Mouse (Mus musculus): ENCODE measurements around the gene Dph2. TPM values are rescaled to one million over a fixed set of nuclear protein-coding genes. Genes with fewer than 3 reads are reported as not detected.

Dph2 gene
- polyA plus RNA-seq, 1 experiment from 2014 or later = 15.8 TPM

DNA sequence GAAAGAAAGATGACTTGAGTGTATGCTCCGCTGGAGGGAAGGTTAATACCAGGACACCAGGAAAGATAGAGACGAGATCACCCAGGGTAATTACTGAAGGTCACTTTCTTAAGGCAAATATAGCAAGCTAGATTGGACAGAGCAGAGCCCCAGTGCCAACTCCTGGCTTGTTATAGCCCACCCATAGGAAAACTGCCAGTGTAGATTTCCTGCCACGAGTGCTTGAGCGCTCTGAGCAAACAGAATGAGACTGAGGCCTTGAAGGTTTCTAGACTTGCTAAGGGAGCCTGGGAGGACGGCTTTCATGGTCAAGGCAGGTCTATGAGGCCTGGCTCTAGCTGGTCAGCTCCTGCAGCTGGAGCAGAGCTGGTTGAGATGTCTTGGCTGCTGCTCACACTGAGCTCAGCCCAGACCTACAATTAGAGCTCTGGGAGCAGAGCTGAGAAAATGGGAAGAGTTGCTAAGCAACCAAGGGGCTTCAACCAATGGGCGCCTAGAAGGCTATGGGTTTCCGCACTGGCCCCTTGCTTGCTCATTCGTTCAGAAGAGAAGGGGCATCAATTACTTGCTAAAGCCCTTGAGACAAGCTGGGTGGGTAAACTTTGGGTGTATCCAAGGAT, 17.1 kb upstream of the Dph2 start:
- no peaks in the 10 kb centered on the region for H3K9me3 ChIP-seq (replicated peaks)
- H3K9ac ChIP-seq = no peak overlapping the region
- no peak for ATAC-seq
- H3K36me3 ChIP-seq = peaks cover 84% of the 10 kb centered on the region
- no peaks in the 10 kb centered on the region for H3K27me3 ChIP-seq (replicated peaks)
- H3K27ac ChIP-seq = no peak overlapping the region
- H3K4me2 ChIP-seq = no peak overlapping the region
- peaks cover 43% of the 10 kb centered on the region for H3K4me1 ChIP-seq
- 82% methylated on average over 8 of the region's 8 CpGs for WGBS (ENCODE audit: insufficient replicate concordance)
- H3K4me3 ChIP-seq = no peak overlapping the region

DNA sequence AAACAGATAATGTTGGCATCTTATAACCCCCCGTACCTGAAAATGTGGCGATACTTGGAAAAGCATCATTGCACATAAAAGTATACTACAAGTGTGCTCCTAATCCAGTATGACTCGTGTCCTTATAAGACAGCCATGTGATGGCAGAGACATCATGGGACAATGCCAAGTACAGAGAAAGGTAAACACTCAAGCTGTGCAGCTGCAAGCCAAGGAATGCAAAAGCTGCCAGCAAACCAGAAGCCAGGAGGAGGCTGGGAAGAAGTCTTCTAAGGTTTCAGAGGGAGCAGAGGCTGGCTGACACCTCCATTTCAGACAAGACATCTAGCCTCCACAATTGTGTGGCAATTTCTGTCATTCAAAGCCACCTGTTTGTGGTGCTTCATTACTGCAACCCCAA, 14.4 kb upstream of the Dph2 start:
- peaks cover 96% of the 10 kb centered on the region for H3K36me3 ChIP-seq
- no peak overlapping the region for H3K4me3 ChIP-seq
- ATAC-seq = no peak
- no peaks in the 10 kb centered on the region for H3K9me3 ChIP-seq (replicated peaks)
- peaks cover 18% of the 10 kb centered on the region for H3K4me1 ChIP-seq
- H3K4me2 ChIP-seq = no peak overlapping the region
- no peaks in the 10 kb centered on the region for H3K27me3 ChIP-seq (replicated peaks)
- H3K9ac ChIP-seq = no peak overlapping the region
- 85% methylated on average over 3 of the region's 3 CpGs for WGBS (ENCODE audit: insufficient replicate concordance)
- H3K27ac ChIP-seq = no peak overlapping the region

DNA sequence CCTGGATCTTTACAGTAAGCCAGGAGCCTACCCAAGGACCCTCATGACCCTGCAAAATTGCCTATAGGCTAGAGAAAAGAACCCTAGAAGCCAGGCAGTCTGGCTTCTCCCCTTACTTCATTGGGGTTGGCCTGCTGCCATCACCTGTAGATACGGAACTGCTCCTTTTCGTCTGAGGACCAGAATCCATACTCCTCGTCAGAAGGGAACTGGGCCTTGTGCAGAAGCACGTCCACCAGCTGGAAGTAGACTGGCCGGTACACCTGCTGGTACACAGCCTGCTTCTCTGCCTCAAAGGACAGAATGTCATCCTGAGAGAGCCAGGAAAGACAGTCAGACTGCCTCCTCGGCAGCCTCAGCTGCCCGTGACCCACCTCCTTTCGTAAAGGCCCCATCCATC, 12.9 kb upstream of the Dph2 start:
- 86% methylated on average over 8 of the region's 8 CpGs for WGBS (ENCODE audit: insufficient replicate concordance)
- Histone ChIP-seq H3K27me3 (replicated peaks) (no peaks in the 10 kb centered on the region), H3K4me2 (no peak overlapping the region), H3K36me3 (peaks cover 96% of the 10 kb centered on the region), H3K9me3 (replicated peaks) (no peaks in the 10 kb centered on the region), H3K27ac (no peak overlapping the region), H3K9ac (no peak overlapping the region), H3K4me3 (no peak overlapping the region), H3K4me1 (peaks cover 9% of the 10 kb centered on the region)
- no peak for ATAC-seq

DNA sequence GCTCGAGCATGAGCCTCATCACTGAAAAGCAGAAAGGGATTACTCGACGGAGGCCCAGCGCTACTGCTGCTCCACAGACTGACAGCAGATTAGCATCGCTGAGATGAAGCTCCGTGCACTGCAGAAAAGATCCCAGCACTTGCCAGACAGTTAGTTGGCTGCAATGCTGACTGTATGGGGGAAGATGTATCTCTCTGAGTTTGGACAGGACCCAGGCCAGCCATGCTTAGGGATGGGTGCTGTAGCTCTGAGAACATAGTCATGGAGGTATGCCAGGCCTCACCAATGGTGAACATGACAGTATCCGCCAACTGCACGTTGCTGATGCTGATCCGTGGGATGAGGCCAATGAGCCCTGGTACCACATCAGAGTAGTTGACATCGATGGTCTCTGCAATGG, 12.3 kb upstream of the Dph2 start:
- Histone ChIP-seq H3K4me2 (no peak overlapping the region), H3K36me3 (peaks cover 96% of the 10 kb centered on the region), H3K9me3 (replicated peaks) (no peaks in the 10 kb centered on the region), H3K27me3 (replicated peaks) (no peaks in the 10 kb centered on the region), H3K27ac (no peak overlapping the region), H3K4me3 (no peak overlapping the region), H3K4me1 (peaks cover 4% of the 10 kb centered on the region), H3K9ac (no peak overlapping the region)
- whole genome bisulfite sequencing (ENCODE audit: insufficient replicate concordance) = 91% methylated on average over 10 of the region's 10 CpGs
- no peak for ATAC-seq

DNA sequence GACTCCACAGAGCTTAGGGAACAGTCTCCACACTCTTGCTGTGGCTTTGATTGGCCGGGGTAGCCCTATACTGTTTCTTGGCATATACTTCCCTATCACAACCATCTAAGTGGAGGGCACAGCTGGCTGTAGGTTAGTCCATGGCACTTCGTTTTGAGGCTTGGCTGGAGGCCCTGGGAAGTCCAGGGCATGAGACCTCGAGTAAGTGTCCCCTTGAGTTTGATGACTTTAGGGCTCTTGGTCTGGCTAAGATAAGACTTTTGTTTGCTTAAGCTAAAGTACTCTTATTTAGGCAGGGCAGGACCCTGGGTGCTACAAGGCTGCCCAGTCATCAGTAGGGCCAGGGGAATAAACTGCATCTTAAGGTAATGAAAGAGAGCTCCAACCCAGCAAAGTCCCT, 6.3 kb upstream of the Dph2 start:
- Histone ChIP-seq H3K36me3 (peaks cover 94% of the 10 kb centered on the region), H3K9me3 (replicated peaks) (no peaks in the 10 kb centered on the region), H3K27me3 (replicated peaks) (no peaks in the 10 kb centered on the region), H3K9ac (no peak overlapping the region), H3K4me2 (no peak overlapping the region), H3K4me1 (no peaks in the 10 kb centered on the region), H3K27ac (no peak overlapping the region), H3K4me3 (no peak overlapping the region)
- WGBS (ENCODE audit: insufficient replicate concordance) = 68% methylated on average over 3 of the region's 3 CpGs
- no peak for ATAC-seq

DNA sequence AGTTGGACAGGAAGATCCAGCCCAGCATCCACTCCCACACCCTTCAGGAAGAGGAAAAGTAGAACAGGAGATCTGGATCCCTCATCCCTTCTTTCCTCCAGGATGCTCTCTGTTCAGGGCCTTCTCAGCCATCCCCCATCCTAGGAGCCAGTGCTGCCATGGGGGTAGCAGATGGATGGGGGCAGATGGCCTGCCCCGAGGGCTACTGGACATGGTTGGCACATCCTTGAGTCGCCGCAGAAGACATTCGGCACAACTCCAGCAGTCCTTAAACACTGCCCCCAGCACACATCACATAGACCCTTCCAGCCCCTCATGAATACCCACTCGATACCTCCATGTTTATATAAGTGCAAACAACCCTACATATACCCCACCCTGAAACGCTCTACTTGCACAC, 4.2 kb upstream of the Dph2 start:
- no peaks in the 10 kb centered on the region for H3K9me3 ChIP-seq (replicated peaks)
- H3K27ac ChIP-seq = no peak overlapping the region
- H3K4me1 ChIP-seq = peaks cover 11% of the 10 kb centered on the region
- no peaks in the 10 kb centered on the region for H3K27me3 ChIP-seq (replicated peaks)
- peaks cover 73% of the 10 kb centered on the region for H3K36me3 ChIP-seq
- no peak overlapping the region for H3K4me2 ChIP-seq
- no peak overlapping the region for H3K4me3 ChIP-seq
- no peak overlapping the region for H3K9ac ChIP-seq
- 91% methylated on average over 6 of the region's 6 CpGs for WGBS (ENCODE audit: insufficient replicate concordance)
- no peak for ATAC-seq

DNA sequence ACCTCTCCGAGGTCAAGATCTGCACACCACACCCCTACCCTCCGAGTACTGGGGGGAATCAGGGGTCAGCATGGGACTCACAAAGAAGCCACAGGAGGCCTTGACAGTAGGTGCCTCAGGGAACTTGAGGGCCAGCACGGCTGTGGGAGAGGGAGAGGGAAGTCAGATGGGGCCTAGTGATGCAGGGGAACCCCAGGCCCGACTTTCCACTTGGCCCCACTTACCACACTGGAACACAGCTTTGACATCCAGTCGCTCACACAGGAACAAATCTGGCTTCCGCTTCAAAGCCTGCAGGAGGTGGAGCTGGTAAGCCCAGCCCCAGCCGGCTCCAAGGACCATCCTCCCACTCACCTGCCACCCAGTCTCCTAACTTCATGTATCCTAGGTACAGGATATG, 3.5 kb upstream of the Dph2 start:
- H3K9ac ChIP-seq = no peak overlapping the region
- no peaks in the 10 kb centered on the region for H3K9me3 ChIP-seq (replicated peaks)
- no peak for ATAC-seq
- H3K36me3 ChIP-seq = peaks cover 72% of the 10 kb centered on the region
- no peak overlapping the region; the same call in 1 of the 2 replicates for H3K27ac ChIP-seq
- H3K4me1 ChIP-seq = peaks cover 18% of the 10 kb centered on the region
- no peaks in the 10 kb centered on the region for H3K27me3 ChIP-seq (replicated peaks)
- WGBS (ENCODE audit: insufficient replicate concordance) = 77% methylated on average over 7 of the region's 7 CpGs
- no peak overlapping the region for H3K4me3 ChIP-seq
- H3K4me2 ChIP-seq = no peak overlapping the region

DNA sequence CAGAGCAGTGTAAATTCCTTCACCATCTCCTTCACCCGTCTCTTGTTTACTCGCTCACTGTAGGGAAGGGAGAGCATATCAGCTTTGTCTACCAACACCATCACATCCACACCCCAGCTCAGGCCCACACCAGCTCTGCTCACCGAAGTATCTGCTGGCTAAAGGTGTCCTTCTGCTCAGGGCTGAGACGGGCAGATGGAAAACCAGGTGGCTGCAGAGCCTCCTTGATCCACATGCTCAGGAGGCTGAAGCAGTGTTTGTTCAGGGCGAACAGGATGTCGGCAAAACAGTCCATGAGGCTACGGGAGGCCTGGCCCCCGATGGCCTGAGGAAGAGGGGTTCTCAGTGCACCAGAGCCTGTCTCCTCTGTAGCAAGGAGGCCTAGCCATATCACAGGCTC, 2.8 kb upstream of the Dph2 start:
- ATAC-seq = no peak
- H3K27me3 ChIP-seq (replicated peaks) = no peaks in the 10 kb centered on the region
- no peak overlapping the region for H3K4me2 ChIP-seq
- peaks cover 24% of the 10 kb centered on the region for H3K4me1 ChIP-seq
- H3K27ac ChIP-seq = no peak overlapping the region
- no peak overlapping the region for H3K4me3 ChIP-seq
- H3K36me3 ChIP-seq = peaks cover 72% of the 10 kb centered on the region
- H3K9me3 ChIP-seq (replicated peaks) = no peaks in the 10 kb centered on the region
- no peak overlapping the region for H3K9ac ChIP-seq
- WGBS (ENCODE audit: insufficient replicate concordance) = 81% methylated on average over 8 of the region's 8 CpGs

DNA sequence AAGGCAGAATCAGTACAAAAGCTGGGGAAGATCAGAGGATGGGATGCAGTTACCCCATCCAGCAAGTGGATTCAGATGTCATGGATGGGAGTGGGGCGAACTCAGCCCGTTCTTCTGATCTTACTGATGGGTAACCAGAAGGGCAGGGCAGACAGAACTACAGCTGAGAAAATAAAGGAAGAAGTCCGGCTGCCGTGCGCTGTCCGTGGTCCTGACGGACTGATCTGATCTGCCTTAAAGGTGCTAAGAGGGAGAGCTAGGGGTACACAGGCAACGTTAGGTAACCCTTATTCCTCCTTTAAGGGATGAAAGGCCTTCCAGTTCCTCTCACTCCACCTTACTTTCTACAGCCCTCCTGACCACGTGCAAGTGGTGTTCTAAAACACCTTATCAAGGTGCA, 1.5 kb upstream of the Dph2 start:
- Histone ChIP-seq H3K9ac (no peak overlapping the region), H3K9me3 (replicated peaks) (no peaks in the 10 kb centered on the region), H3K36me3 (peaks cover 70% of the 10 kb centered on the region), H3K4me2 (no peak overlapping the region), H3K27me3 (replicated peaks) (no peaks in the 10 kb centered on the region), H3K27ac (no peak overlapping the region), H3K4me3 (no peak overlapping the region), H3K4me1 (peaks cover 24% of the 10 kb centered on the region)
- ATAC-seq = no peak
- whole genome bisulfite sequencing (ENCODE audit: insufficient replicate concordance) = 35% methylated on average over 9 of the region's 9 CpGs

DNA sequence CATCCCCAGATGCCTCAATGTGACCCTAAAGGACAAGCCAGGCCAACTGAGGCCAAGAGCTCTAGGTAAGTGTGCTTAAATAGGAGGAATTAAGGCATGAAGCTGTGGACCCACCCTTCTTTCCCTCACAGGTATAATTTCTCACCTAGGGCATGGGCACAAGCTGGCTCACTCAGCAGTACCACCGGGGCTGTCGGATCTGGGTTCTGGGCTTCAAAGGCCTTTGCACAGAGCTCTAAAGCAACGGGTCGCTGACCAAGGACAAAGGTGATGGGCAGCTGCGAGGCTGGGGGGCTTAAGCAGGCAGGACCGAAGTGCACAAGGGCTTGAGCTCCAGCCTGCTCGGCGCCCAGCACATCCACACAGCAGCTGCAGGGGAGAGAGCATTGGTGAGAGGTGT, 1.1 kb downstream of the Dph2 start:
- WGBS (ENCODE audit: insufficient replicate concordance) = 76% methylated on average over 8 of the region's 8 CpGs
- Histone ChIP-seq H3K27me3 (replicated peaks) (no peaks in the 10 kb centered on the region), H3K27ac (no peak overlapping the region), H3K4me3 (peak overlapping the region; percentile 84), H3K9ac (peak overlapping the region; percentile 68), H3K4me1 (peaks cover 37% of the 10 kb centered on the region), H3K9me3 (replicated peaks) (no peaks in the 10 kb centered on the region), H3K36me3 (peaks cover 49% of the 10 kb centered on the region), H3K4me2 (peak overlapping the region; percentile 74)
- no peak for ATAC-seq

DNA sequence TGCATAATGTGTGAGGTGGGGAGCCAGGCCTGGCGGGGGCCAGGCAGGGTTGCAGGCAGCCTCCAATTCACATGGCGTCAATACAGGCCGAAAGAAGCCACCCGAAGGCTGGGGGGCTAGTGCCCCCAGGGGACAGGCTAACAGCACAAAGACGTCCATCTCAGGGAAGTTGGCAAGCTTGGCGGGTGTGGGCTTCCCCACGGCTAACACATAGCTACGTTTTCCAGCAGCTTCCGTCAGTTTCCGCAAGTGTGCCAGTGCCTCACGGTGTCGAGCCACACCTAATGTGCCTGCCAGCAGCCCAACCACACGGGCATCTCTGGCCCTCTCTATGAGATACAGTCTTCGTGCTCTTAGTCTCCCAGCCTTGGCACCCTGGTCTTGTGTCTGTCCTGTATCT, 1.8 kb downstream of the Dph2 start:
- no peaks in the 10 kb centered on the region for H3K9me3 ChIP-seq (replicated peaks)
- H3K4me2 ChIP-seq = no peak overlapping the region
- H3K4me3 ChIP-seq = no peak overlapping the region
- peaks cover 45% of the 10 kb centered on the region for H3K4me1 ChIP-seq
- peaks cover 49% of the 10 kb centered on the region for H3K36me3 ChIP-seq
- H3K9ac ChIP-seq = no peak overlapping the region
- no peak for ATAC-seq
- H3K27ac ChIP-seq = no peak overlapping the region
- WGBS (ENCODE audit: insufficient replicate concordance) = 89% methylated on average over 14 of the region's 14 CpGs
- H3K27me3 ChIP-seq (replicated peaks) = no peaks in the 10 kb centered on the region

DNA sequence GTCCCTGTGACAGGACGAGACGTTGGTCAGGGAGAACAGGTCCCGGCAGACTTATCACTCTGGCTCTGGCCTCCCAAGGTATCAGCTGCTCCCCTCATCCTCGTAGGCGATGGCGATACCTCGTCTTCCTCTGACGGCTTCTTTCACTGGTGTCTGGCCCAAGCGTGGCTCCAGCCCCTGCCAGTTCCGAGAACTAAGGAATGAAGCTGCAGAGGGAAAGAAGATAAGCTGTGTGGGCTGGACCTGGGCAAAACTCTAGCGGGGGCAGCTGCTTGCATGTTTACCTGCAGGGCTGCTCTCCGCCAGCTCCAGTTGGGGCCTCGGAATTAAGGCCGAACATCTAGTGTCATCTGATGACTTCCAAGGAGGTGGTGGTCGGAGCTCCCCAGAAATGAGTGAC, 2.4 kb downstream of the Dph2 start:
- Histone ChIP-seq H3K4me2 (no peak overlapping the region), H3K4me3 (no peak overlapping the region), H3K27ac (no peak overlapping the region), H3K36me3 (peaks cover 49% of the 10 kb centered on the region), H3K27me3 (replicated peaks) (no peaks in the 10 kb centered on the region), H3K4me1 (peaks cover 47% of the 10 kb centered on the region), H3K9me3 (replicated peaks) (no peaks in the 10 kb centered on the region), H3K9ac (no peak overlapping the region)
- WGBS (ENCODE audit: insufficient replicate concordance) = 81% methylated on average over 15 of the region's 15 CpGs
- no peak for ATAC-seq

DNA sequence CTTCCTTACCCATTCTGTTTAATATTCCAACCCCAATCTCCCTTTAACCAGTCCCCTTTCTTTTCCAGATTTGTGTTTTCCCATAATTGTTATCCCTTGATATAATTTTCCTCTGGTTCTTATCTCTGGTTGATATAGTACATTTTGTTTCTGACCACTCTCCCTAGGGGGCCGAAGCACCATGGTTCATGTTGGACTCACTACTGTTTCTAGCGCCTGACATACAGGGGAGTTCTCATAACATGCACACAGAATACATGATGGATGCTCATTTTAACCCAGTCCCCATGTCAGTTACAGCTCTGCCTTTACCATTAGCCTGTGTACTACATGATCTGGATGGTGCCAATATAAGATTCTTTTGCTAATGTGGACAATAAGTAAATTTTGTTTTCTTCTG, 3.9 kb downstream of the Dph2 start:
- H3K9me3 ChIP-seq (replicated peaks) = no peaks in the 10 kb centered on the region
- H3K4me3 ChIP-seq = peak overlapping the region; percentile 99
- 61% methylated on average over 2 of the region's 2 CpGs for WGBS (ENCODE audit: insufficient replicate concordance)
- peaks cover 49% of the 10 kb centered on the region for H3K36me3 ChIP-seq
- H3K27ac ChIP-seq = no peak overlapping the region
- peaks cover 62% of the 10 kb centered on the region for H3K4me1 ChIP-seq
- H3K4me2 ChIP-seq = peak overlapping the region; percentile 94
- peaks cover 9% of the 10 kb centered on the region for H3K27me3 ChIP-seq (replicated peaks)
- no peak for ATAC-seq
- H3K9ac ChIP-seq = peak overlapping the region; percentile 64
